Mouse (Mus musculus) liver, adult 2 months (tissue): ENCODE data around the gene Prtg.

ENCODE experiments used
- CTCF ChIP-seq: fragments of 200-500 bp; IDR thresholded peaks from 2 replicates; pipeline ENCODE4 v1.5.1; 2011; ENCODE audit warnings: low read depth, low read length, control low read depth
- POLR2A ChIP-seq: fragments of 200-500 bp; IDR thresholded peaks from 2 replicates; pipeline ENCODE4 v1.6.1; 2011; ENCODE audit warnings: low read length, control low read depth; ENCODE audit not compliant: insufficient read depth; ENCODE audit errors: extremely low read depth

DNA sequence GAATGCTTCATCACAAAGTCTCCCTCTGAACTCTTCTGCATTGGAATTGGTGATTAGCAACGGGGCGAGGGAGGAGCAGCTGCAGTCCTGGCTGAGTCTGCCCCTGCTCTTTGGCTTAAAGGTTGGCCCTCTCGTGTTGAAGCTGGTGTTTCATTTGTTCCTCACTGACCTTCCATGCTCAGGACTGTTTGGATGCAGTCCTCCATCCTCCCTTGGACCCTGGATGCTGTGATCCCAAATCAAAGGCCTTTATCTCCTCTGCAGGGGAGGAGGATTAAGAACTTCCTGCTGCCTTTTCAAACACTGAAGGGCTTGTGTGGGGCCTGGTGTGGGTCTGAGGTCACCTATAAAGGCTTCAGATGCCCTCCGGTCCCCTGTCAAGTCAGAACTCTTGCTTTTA lies 18.8 kb downstream of the Prtg start:
- no peak for TF ChIP-seq CTCF
- TF ChIP-seq POLR2A, result no peak
